Mouse (Mus musculus): Measurements from ENCODE around the gene Tpbgl.

Tpbgl gene

DNA sequence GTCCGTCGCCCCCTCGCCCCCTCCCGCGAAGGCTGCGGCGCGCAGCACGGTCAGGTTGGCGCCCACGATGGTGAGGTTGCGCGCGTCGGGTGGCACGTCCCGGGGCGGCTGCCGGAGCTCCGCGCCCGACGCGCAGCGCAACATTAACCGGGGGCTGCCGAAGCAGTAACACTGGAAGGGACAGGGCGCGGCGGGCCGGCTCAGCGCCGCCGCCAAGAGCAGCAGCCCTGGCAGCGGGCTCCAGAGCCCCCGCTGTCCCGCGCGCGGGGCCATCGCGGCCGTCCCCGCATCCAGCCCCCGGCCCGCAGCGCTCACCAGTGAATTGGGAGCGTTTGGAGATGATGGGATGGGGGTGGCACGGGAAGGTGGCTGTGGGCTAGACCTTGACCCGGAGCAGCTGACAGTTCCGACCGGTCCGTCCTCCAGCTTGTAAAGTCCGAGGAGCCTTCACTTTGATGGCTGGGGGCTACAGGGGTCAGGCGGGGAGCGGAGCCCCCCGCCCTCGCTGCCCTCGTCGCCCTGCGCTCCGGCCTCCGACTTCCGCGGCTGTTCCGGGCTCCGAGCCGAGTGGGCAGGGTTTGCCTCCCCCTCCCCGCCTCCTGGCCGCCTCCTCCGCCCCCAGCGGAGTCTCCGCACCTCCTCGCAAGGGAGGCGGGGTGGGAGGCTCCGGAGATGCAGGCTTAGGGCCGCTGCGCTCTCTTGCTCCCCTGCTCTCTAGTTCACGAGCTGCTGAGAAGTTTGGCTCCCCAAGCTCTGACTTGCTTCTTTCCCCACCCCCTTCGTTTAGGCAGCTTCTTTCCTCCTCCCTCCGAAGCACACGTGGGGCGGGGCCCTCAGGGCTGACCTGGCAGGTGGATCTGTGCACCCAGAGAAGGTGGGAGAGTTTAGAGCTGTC lies at the start of gene Tpbgl:
Gene Tpbgl (minus strand): TSS at position 728 of the 895 bp plus-strand sequence.
- peak; percentile 36 for DNase-seq (ENCODE audit: low spot score)

- DNase-seq (ENCODE audit: low spot score) = no peak
Observed at GRCm38 (mm10) chr7:99674890-99675289, 48.0 kb upstream of the Tpbgl start.

DNA sequence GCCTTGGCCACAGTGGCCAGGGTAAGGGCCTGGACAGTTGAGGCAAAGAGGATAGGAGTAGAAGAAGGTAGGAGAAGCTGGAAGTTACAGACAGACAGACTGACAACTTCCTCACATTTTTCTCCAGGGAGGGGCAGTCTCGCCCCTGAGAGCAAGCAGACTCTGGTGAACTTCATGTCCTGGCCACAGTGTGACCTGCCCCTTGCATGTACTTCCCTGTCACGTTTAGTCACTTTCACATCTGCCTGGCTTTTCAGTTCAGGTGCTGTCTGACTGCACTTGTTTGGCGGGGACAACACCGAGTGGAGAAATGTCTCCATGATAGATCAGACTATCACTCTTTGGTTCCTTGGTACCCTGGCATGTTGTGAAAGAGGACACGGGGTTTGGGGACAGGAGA lies 47.3 kb upstream of the Tpbgl start:
- DNase-seq (ENCODE audit: low spot score) = no peak

GRCm38 (mm10) chr7:99673188-99673587 lies 46.3 kb upstream of the Tpbgl start:
- no peak for DNase-seq (ENCODE audit: low spot score)

DNA sequence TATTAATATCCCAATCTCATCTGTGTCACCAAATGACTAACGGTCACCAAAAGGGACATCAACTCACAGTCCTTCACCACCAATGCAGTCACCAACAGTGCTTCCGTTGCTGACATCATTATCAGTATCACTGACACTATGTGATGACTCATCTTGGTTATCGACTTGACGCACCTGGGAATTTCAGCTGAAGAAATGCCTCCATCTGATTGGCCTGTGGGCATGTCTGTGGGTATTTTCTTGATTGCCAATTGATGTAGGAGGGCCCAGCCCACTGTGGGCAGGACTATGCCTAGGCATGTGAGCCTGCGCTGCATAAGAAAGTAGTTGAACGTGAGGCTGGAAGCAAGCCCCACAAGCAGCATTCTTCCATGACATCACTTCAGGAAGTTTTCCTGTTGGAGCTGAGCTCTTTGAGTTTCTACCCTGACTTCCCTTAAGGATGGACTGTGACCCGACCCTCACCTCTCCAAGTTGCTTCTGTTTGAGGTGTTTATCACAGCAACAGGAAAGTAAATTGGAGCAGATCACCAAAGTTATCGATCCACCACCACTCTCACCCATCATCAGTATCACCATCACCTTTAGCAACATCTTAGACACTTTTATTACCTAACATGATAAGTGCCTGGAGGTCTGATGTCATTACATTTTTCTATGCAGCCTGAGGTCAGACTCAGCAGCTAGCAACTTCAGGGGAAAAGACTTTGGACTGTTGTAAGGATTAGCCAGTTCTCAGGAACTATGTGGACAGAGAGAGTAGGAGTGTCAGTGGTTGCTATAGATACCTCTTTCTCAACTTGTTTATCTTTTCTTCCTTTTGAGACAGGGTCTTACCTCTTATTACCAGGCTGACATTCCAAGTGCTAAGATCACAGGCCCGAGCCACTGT lies 44.9 kb upstream of the Tpbgl start:
- no peak for DNase-seq (ENCODE audit: low spot score)

GRCm38 (mm10) chr7:99670915-99671314 lies 44.0 kb upstream of the Tpbgl start:
- DNase-seq (ENCODE audit: low spot score) = no peak

GRCm38 (mm10) chr7:99668802-99669201 lies 41.9 kb upstream of the Tpbgl start:
- no peak for DNase-seq (ENCODE audit: low spot score)

GRCm38 (mm10) chr7:99667096-99667495 lies 40.2 kb upstream of the Tpbgl start:
- no peak for DNase-seq (ENCODE audit: low spot score)

DNA sequence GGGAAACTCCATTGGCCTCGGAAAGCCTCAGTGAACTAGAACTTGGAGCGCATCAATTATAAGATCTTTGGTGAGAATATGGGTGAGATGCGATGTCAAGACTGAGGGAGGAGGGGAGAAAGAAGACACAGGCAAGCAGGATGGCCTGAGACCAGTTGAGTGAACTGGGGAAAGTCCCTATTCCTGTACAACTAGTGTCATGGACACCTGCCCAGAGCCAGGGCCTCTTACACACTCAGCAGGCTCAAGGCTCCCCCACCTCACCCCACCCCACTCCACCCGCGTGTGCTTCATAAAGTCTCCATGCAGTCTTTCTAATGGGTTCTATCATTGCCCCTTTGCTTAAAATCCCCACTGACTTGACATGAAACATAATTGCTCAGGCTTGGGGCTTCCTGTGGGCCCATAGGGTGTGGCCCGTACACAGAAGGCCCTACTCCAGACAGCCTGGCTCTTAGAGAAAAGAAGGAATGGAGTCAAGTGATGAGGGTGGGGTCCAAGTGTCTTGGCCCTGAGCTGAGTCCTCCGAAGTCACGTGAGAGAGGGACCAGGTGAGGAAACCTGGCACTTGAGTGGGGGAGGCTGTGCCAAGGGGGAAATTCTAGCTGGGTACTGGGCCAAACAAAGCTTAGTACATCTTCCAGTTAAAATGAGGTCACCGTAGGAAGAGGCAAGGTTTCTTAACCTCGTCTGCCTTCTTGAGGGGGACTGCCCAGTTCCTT lies 39.0 kb upstream of the Tpbgl start:
- DNase-seq (ENCODE audit: low spot score) = no peak

DNA sequence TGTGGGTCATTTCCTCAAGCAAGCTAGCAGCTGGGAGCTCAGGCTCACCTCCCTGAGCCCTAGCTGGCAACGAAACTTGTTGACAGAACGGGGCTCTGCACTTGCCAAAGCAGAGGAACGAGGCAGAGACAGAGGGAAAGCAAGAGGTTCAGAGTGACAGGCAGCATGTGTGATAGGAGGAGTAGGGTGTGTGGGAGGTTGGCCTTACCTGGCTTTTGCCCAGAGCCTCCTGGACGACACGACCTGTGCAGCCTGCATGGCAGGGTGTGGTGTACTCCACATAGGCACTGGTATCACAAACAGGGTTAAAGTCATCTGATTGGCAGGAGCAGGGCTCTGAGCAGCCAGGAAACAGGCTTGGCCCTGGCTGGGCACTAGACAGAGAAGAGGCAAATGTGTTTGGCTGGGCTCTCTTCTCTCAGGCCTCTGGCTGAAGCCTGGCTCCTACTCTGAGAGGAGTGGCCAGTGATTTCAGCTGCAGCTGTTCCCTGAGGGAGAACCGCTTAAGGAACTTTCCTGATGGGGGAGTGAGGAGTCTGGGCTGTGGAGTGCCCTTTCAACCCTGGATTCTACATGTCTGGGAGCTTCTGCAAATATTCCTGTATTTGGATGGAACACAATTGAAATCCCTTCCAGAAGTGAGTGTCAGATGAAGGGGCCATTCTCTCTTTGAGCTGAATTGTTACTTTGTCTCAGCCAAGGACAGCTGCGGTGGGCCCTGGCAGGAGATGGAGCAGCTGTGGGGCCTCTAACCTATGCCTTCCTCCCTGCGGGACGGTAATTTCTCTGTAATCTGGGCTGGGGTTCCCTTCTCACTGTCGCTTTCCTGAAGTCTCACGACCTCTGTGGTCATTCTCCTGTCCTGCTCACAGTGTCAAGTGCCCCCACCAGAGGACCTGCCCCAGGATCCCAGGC lies 37.9 kb upstream of the Tpbgl start:
- no peak for DNase-seq (ENCODE audit: low spot score)

DNA sequence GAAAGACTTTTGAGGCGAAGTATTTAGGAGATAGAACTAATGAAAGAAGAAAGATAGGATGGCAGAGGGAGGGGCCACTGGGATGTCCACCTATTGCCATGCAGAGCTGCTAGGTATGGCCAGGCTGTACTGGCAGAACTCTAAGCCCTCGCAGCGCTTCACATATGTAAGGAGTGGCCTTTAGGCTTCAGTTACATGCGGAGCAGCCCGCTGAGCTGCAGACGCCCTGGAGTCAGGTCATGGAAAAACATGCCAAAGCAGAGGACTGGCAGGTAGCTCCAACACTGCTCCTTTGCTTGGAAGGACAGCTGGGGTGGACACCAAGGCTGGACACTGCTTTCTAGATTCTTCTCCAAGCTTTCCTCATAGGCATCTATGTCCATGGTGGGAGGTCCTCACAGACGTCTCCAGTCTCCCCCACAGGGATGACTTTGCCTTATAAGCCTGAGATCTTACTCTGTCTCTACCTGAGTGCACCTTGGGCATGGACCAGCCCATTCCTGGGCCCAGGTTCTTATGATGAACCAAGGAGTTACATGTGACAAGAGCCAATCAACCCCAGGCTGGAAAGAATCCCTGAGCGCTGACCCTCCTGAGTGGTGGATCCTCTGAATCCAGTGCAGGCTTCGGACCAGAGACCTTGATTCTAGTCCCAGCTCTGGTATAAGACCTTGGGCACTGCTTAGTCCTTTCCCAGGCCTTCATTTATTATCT lies 36.8 kb upstream of the Tpbgl start:
- DNase-seq (ENCODE audit: low spot score) = no peak

- no peak for DNase-seq (ENCODE audit: low spot score)
Observed at GRCm38 (mm10) chr7:99662311-99662710, 35.4 kb upstream of the Tpbgl start.

DNA sequence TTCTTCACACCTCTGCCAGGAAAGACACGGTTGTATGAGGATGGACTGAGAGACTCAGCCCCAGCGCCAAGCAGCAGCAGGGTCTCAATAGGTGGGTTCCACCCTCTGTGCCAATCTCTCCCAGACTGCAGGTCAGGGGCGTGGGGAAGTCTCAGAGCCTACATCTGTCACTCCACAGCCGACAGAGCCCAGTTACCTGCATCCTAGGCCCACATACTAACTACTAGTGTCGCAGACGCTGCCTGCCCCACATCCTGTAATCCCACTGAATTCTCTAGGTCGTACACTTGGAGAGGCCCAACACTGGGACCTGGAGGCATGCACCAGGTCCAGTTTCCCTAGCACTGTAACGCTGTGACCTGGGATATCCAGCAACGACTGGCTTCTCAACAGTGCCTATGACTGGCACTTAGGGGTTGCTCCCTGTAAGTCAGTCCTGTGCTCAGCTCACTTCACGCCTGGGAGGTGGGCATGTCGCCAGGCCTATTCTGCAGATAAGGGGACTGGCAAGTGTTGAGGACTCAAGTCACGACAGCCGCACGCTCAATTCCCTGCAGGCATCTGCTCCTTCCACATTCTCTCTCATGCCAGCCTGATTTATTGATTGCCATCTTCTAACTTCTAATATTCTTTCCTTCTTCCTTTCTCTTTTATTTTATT lies 34.8 kb upstream of the Tpbgl start:
- no peak for DNase-seq (ENCODE audit: low spot score)

- DNase-seq (ENCODE audit: low spot score) = no peak
Observed at GRCm38 (mm10) chr7:99661071-99661470, 34.2 kb upstream of the Tpbgl start.

DNA sequence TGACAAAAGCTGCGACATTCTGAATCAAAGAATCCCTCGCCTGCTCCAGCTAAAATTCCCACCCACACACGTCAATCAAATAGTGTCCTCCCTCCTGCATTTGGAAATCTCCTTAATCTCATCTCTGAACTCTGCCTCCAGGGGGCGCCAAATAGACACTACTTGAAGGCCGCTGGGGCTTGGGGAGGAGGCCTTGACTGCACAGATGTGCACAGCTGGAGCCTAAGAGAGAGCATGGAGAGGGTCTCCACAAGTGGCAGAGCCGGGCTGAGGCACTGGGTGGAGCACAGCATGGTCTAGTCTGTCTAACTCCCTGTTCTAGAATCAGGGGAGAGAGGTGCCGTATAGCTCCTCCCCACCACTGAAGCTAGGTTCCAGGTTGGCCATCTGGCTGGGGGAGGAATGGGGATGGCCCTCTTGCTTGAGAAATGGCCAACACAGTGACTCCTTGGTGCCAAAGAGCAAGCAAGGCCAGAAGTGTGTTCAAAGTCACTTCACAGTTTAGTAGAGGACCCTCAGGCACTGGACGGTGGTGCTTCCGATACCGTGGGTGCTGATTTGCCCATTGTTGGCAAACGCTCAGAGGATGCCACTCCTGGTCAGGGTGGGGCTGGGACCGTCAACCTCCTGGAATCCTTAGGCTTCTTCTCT lies 32.6 kb upstream of the Tpbgl start:
- peak; percentile 80 for DNase-seq (ENCODE audit: low spot score)

- DNase-seq (ENCODE audit: low spot score) = no peak
Observed at GRCm38 (mm10) chr7:99654244-99654643, 27.3 kb upstream of the Tpbgl start.

- no peak for DNase-seq (ENCODE audit: low spot score)
Observed at GRCm38 (mm10) chr7:99649585-99649984, 22.7 kb upstream of the Tpbgl start.

- peak; percentile 66 for DNase-seq (ENCODE audit: low spot score)
Observed at GRCm38 (mm10) chr7:99648623-99649022, 21.7 kb upstream of the Tpbgl start.

- no peak for DNase-seq (ENCODE audit: low spot score)
Observed at GRCm38 (mm10) chr7:99644701-99645100, 17.8 kb upstream of the Tpbgl start.

Measured in urinary bladder, postnatal 25 days (tissue).